In the genomic region with DNA sequence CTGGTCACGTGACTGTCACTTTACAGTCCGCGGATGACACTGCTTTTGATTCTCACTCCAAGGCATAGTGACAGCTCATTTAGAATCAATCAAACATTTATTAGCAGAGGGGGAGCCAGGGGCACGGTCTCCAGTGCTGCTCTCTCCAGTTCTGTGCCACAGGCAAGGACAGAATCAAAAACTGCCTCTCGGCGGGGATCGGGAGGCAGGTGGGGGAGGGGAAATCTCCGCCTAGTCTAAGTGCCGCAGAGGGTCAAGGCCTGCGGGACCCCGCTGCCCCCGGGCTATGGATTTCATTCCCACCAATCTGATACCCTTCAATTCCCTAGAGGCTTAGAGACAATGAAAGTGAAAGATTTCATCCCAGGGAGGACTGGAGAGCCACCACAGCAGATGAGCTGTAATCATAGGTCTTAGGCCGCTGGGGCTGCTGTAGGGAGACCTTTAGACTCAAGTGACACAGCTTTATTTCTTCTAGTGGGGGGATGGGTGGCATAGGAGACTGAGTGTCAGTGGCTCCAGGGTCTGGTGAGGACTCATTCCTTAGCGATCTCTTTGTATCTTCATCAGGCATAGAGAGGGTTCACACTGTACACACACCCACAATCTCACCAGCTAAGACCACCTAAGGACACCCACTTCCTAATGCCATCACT, we compare ENCODE assay signal across 7 mouse cellular contexts. TPM values are rescaled to one million over a fixed set of nuclear protein-coding genes. Genes with fewer than 3 reads are reported as not detected.
A peak's percentile ranks its signal among the peaks of the same experiment; 100 is the strongest.
DNase-seq lines count a peak whose midpoint lies in the region; ATAC-seq and TF ChIP-seq lines count a peak whose summit lies in the region.

No protein-coding gene starts in this region.

- H3K9ac ChIP-seq in ES-E14 (ENCODE audit: insufficient read depth, low read depth, low read length, poor library complexity, severe bottlenecking): peak overlapping the region; percentile 22; the same call in 1 of the 2 replicates
- H3K9ac ChIP-seq in heart, embryonic 11.5 days (ENCODE audit: low read depth, low read length): peak overlapping the region; percentile 73
- H3K9ac ChIP-seq in kidney, embryonic 16.5 days (replicated peaks; ENCODE audit: low read length): peak overlapping the region; percentile 54
- H3K9ac ChIP-seq in stomach, embryonic 16.5 days (ENCODE audit: low read length): peak overlapping the region; percentile 62

- peak overlapping the region; percentile 18 to 20; a peak in 2 of 4 replicates for H3K4me3 ChIP-seq in ES-E14 (ENCODE audit: insufficient read depth in 1 of 2, low read depth in 1 of 2, low read length in 2 of 2, poor library complexity in 1 of 2, severe bottlenecking in 1 of 2)
- peak overlapping the region; percentile 55 for H3K4me3 ChIP-seq in heart, embryonic 11.5 days (ENCODE audit: low read depth, low read length)
- peak overlapping the region; percentile 48 for H3K4me3 ChIP-seq in kidney, embryonic 16.5 days (ENCODE audit: low read length)
- H3K4me3 ChIP-seq in stomach, embryonic 16.5 days (replicated peaks; ENCODE audit: low read length): peak overlapping the region; percentile 43

- 3% methylated on average over 14 of the region's 14 CpGs for WGBS in heart, embryonic 11.5 days (ENCODE audit: insufficient replicate concordance)
- 4% methylated on average over 14 of the region's 14 CpGs for WGBS in kidney, embryonic 16.5 days
- WGBS in stomach, embryonic 16.5 days: 5% methylated on average over 14 of the region's 14 CpGs

- ATAC-seq in heart, embryonic 11.5 days (replicated peaks; ENCODE audit: insufficient number of reproducible peaks, low FRiP score, low TSS enrichment): no peak
- ATAC-seq in kidney, embryonic 16.5 days (ENCODE audit: low FRiP score, low TSS enrichment): peak; percentile 44; the same call in 1 of the 2 replicates
- peak; percentile 51; the same call in 1 of the 2 replicates for ATAC-seq in stomach, embryonic 16.5 days (ENCODE audit: insufficient read depth, low FRiP score)

- peak; percentile 56 for DNase-seq in CD4-positive, CD25-positive, alpha-beta regulatory T cell, adult 2 months (ENCODE audit: low read depth, low spot score)
- no peak for DNase-seq in ES-E14 (ENCODE audit: low read depth, low spot score)
- peak; percentile 61 to 67 for DNase-seq in cerebellum, postnatal 36 days
- peak; percentile 49 for DNase-seq in lung, postnatal 36 days

- in situ Hi-C loops in ES-E14 (cut with MboI; ENCODE audit: low sequenced_read_pairs in 2 of 2, unreplicated experiment in 2 of 2): no loop called here

- peak overlapping the region; percentile 79 for H3K4me2 ChIP-seq in heart, embryonic 11.5 days
- peak overlapping the region; percentile 63 for H3K4me2 ChIP-seq in kidney, embryonic 16.5 days (replicated peaks; ENCODE audit: low read depth, low read length)
- H3K4me2 ChIP-seq in stomach, embryonic 16.5 days (ENCODE audit: low read depth, low read length): peak overlapping the region; percentile 68

- H3K27me3 ChIP-seq in heart, embryonic 11.5 days (ENCODE audit: control insufficient read depth, insufficient read depth, low read length): no peaks in the 10 kb centered on the region; the same call in 1 of the 2 replicates
- H3K27me3 ChIP-seq in kidney, embryonic 16.5 days (ENCODE audit: insufficient read depth, low read length): no peaks in the 10 kb centered on the region
- H3K27me3 ChIP-seq in stomach, embryonic 16.5 days (ENCODE audit: control insufficient read depth, insufficient read depth, low read length): no peaks in the 10 kb centered on the region

- no peak overlapping the region for H3K27ac ChIP-seq in ES-E14 (ENCODE audit: insufficient read depth, low read depth, low read length, poor library complexity, severe bottlenecking)
- H3K27ac ChIP-seq in heart, embryonic 11.5 days (ENCODE audit: low read depth, low read length): no peak overlapping the region
- H3K27ac ChIP-seq in kidney, embryonic 16.5 days (ENCODE audit: low read length): no peak overlapping the region
- no peak overlapping the region for H3K27ac ChIP-seq in stomach, embryonic 16.5 days (ENCODE audit: low read length)

- no peaks in the 10 kb centered on the region for H3K9me3 ChIP-seq in ES-E14 (ENCODE audit: control insufficient read depth, insufficient read depth, low read depth, low read length)
- H3K9me3 ChIP-seq in heart, embryonic 11.5 days (replicated peaks; ENCODE audit: control insufficient read depth, low read length): no peaks in the 10 kb centered on the region
- H3K9me3 ChIP-seq in kidney, embryonic 16.5 days (ENCODE audit: low read length): no peaks in the 10 kb centered on the region
- H3K9me3 ChIP-seq in stomach, embryonic 16.5 days (replicated peaks; ENCODE audit: control insufficient read depth, low read length): no peaks in the 10 kb centered on the region

- no peaks in the 10 kb centered on the region for H3K36me3 ChIP-seq in ES-E14 (ENCODE audit: control insufficient read depth, insufficient read depth, low read length, poor library complexity, severe bottlenecking)
- no peaks in the 10 kb centered on the region for H3K36me3 ChIP-seq in heart, embryonic 11.5 days (ENCODE audit: control insufficient read depth, insufficient read depth, low read length)
- no peaks in the 10 kb centered on the region for H3K36me3 ChIP-seq in kidney, embryonic 16.5 days (ENCODE audit: insufficient read depth, low read length)
- H3K36me3 ChIP-seq in stomach, embryonic 16.5 days (ENCODE audit: control insufficient read depth, insufficient read depth, low read length): no peaks in the 10 kb centered on the region

- H3K4me1 ChIP-seq in ES-E14 (ENCODE audit: control insufficient read depth in 2 of 2, insufficient read depth in 2 of 2, low read length in 2 of 2, poor library complexity in 1 of 2): peaks cover 0 to 16% of the 10 kb centered on the region in 2 experiments; a peak in 1 of 4 replicates
- peaks cover 11% of the 10 kb centered on the region for H3K4me1 ChIP-seq in heart, embryonic 11.5 days (ENCODE audit: control insufficient read depth, insufficient read depth, low read length)
- peaks cover 11% of the 10 kb centered on the region; the same call in 1 of the 2 replicates for H3K4me1 ChIP-seq in kidney, embryonic 16.5 days (ENCODE audit: insufficient read depth, low read length)
- H3K4me1 ChIP-seq in stomach, embryonic 16.5 days (ENCODE audit: control insufficient read depth, insufficient read depth, low read length): peaks cover 8% of the 10 kb centered on the region; the same call in 1 of the 2 replicates

TF ChIP-seq in ES-E14, 5 proteins besides CTCF, POLR2A, EP300 and RAD21:
- TF ChIP-seq ZC3H11A (IDR thresholded peaks at IDR 0.05; ENCODE audit: borderline replicate concordance, low read depth, low read length): no peak
- TF ChIP-seq MAFK (IDR thresholded peaks at IDR 0.05; ENCODE audit: insufficient read depth, low read depth, low read length): no peak
- no peak for TF ChIP-seq CHD2 (IDR thresholded peaks at IDR 0.05; ENCODE audit: low read depth, low read length)
- TF ChIP-seq HCFC1 (IDR thresholded peaks at IDR 0.05; ENCODE audit: borderline replicate concordance, insufficient read depth, low read length): no peak
- no peak for TF ChIP-seq ZNF384 (IDR thresholded peaks at IDR 0.05; ENCODE audit: low read depth, low read length)

RNA-seq across cellular contexts. Expression of a gene that starts 31.9 kb away (rescaled TPM):
- total RNA-seq in ES-E14 (2012; rRNA removed): 0.71 TPM in 1 of 2 replicates, not detected in the other
- polyA plus RNA-seq in heart, embryonic 11.5 days (2014; fragmentation: Nextera tagmentation; extraction: Ambion mirVana): not detected in 2 replicates
- not detected in 2 replicates for polyA plus RNA-seq in kidney, embryonic 16.5 days (2015; fragmentation: Nextera tagmentation; extraction: Ambion mirVana)
- polyA plus RNA-seq in stomach, embryonic 16.5 days (2015; fragmentation: Nextera tagmentation; extraction: Ambion mirVana): not detected in 2 replicates

RNA-seq across cellular contexts. Expression of a gene that starts 47.2 kb away (rescaled TPM):
- total RNA-seq in ES-E14 (2012; rRNA removed): 1.7 and 2.3 TPM in 2 replicates
- polyA plus RNA-seq in heart, embryonic 11.5 days (2014; fragmentation: Nextera tagmentation; extraction: Ambion mirVana): 13.5 and 15.3 TPM in 2 replicates
- 28.0 and 31.3 TPM in 2 replicates for polyA plus RNA-seq in kidney, embryonic 16.5 days (2015; fragmentation: Nextera tagmentation; extraction: Ambion mirVana)
- 21.5 and 23.2 TPM in 2 replicates for polyA plus RNA-seq in stomach, embryonic 16.5 days (2015; fragmentation: Nextera tagmentation; extraction: Ambion mirVana)

Comparison
In these comparisons a context has a peak if more than half of its experiments do, and no peak if none do; other contexts are left out.
1. H3K9ac ChIP-seq: peak in every context shown above with its lines; median percentile 73 in heart, embryonic 11.5 days; 62 in stomach, embryonic 16.5 days; 54 in kidney, embryonic 16.5 days; 22 in ES-E14.